Mouse (Mus musculus): Measurements from ENCODE around the gene Trhde.

Gene Trhde

GRCm38 (mm10) chr10:114802161-114802651, at the start of gene Trhde:
Trhde (minus strand) TSS chr10:114802307.
- peak; percentile 32 for DNase-seq (ENCODE audit: low spot score)

DNA sequence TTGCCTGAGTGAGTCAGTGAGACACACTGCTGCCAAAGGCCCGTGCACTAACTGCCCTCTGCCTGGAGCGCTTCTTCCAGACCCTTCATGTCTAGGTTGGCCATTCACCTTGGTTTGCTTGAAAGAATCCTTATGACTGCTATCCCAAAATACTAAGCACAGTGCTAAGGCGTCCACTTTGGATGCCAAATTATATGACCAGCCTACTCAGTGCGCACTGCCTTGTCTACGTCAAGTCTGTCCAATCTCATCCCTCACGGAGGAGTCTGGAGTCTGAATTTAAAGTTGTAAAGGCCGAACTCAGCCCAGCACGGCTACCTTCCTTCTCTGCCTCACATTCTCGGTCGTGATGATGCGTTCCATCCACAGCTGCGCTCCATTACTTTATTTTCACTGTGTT, 39.9 kb upstream of the Trhde start:
- no peak for DNase-seq (ENCODE audit: low spot score)

DNA sequence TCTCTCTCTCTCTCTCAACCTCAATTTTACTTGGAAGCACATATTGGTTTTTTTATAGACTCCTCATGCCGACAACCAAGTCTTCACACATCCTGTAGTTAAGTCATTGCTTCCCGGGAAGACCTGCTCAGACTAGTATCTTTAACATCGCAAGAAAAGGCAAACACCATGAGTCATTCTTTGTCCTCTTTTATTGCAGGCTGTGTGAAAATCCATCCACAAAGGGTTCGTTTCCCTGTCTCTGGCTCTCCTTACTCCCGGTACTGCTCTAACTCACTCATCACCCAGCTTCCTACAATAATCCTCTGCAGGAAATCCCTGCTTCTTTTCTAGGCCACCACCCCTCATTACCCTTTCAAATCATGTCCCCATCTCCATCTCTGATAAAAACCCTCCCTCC, 39.3 kb upstream of the Trhde start:
- DNase-seq (ENCODE audit: low spot score): no peak

DNA sequence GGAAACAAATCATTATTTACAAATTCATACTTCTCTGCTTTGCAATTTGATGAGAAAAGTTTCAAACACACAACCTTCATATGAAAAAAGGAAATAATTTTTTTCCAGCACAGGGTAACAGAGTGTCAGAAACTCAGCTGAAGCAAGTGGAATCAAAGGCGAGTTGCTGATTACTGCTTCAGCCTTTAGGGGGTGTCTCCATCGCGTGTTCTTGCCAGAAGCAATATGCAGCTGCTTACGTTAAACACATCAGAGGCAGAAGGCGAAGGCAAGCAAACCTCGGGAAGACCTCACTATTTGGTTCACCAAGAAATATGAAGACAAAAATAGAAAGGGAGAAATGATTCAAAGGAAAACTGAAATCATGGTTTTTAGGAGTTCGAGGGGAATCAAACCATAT, 29.2 kb upstream of the Trhde start:
- DNase-seq (ENCODE audit: low spot score): no peak

GRCm38 (mm10) chr10:114808799-114809198, 6.7 kb upstream of the Trhde start:
- DNase-seq (ENCODE audit: low spot score): no peak

DNA sequence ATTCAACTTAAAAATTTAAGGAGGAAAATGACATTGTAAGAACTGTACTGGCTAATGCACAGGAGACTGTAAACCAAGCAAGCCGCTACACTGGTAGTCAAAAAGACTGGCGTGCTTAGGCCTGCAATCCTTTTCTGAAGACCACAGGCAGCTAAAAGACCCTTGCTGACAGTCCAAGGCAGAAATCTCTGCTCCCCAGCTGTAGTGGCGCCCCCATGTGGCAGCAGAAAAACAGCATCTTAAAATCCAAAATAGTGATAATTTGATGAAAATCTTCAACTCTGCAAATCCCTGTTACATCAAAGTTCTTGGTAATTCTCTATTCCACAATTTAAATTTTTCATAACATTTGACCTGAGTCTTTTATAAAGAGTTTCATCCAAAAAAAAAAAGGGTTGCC, 3.8 kb upstream of the Trhde start:
- peak; percentile 51 for DNase-seq (ENCODE audit: low spot score)

DNA sequence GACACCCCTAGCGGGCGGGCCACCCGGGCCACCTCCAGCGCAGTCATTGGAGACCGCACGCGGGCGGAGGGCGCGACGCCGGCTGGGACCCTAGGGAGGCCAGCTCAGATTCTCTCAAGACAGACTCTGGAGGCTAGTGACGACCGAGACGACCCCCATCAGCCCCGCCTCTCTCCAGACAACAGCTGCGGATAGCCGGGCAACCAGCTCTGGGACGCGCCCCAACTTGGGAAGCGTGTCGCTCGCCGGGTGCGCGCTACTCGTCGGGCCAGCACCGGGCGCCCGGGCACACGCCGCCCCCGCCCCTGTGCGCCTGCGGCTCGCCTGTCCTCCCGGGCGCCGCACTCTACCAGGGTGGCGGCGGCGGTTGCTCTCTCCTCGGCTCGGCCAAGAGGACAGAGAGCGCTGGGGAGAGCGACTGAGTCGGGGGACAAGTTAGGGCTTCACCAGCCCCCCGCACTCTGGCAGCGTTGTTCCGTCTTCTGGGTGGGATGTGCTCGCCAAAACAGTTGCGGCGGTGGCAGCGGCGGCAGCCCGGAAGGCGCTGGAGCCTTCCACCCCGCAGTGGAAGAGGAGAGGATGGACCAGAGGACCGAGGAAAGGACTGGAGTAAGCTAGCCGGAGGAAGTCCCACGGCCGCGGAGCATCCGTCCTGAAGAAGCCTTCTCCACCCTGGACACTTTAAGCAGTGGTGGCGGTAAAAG, 498 bp downstream of the Trhde start:
- peak; percentile 64 for DNase-seq (ENCODE audit: low spot score)

DNA sequence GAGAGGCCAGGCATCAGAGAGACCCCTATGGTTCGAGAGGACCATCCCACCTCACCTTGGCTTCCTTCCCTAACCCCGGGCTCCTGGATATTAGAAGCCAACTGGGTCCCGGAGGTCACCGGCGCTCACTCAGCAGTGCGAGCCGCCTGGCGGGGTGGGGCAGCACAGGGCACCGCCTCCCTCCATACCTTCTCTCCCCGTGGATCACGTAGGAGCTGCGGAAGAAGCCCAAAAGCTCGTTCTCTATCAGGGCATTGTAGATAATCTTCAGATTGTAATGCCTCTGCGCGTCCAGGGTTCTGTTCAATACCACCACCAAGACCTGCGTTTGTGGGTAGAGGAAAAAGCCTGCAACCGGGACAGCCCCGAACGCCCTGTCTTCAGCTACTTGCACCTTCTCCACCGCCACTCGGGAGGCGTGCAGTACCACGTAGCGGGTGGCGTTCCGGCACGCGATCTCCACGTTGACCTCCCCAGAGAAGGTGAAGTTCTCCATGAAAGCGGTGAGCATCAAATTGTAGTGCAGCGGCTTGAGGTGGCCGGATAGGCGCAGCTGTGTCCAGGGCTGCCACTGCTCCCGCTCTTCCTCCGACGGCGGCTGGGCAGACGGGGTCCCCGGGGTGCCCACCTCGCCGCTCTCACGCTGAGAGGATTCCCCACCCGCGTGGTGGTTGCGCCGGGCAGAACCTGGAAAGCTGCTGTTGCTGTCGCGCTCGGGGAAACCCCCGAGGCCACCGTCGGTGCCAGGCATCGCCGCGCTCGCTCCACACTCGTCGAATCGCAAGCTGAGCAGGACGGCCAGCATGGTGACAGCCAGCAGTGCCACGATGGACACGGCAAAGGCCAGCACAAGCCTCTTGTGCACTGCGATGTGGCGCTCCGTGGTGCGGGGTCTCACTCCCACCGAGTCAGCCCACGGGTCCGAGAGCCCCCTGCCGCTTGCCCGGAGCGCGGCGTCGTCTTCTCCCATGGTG, 1.5 kb downstream of the Trhde start:
- peak; percentile 26 for DNase-seq (ENCODE audit: low spot score)

- DNase-seq (ENCODE audit: low spot score): no peak
Measured at GRCm38 (mm10) chr10:114799481-114799880, 2.6 kb downstream of the Trhde start.

DNA sequence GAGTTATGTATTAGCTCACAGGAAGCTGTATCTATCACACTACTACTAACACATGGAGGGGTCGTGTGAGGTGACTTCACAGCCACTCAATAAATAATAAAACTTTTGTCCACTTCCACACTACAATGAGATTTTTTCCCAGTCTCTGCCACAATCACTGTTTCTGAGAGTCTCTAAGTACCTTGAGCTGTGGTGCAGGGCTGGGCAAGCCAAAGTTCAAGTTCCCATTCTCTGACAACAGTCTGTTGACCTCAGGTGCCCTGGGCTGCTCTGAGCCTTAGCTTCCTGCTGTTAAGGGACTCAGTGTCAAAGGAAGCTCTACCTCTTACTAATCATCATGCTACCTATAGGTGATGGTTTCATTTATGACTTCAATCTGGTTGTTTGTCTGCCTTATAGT, 3.3 kb downstream of the Trhde start:
- no peak for DNase-seq (ENCODE audit: low spot score)

DNA sequence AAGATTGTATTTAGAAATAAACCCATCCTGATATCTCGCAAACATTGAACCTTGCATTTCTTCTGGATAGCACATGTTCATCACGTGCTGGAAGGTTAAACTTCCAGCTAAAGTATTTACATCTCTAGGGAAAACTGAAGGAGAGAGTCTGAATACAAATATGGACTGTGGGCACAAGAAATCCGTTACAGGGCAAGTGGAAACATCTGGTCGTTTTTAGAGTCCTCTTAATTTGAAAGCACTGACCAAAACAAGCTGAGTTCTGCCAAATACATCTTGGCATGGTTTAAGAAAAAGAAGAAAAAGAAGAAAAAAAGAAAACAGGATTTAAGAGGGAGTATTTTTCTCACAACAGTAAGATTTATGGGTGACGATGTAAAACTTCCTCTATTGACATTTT, 3.9 kb downstream of the Trhde start:
- DNase-seq (ENCODE audit: low spot score): no peak

GRCm38 (mm10) chr10:114797664-114798063, 4.4 kb downstream of the Trhde start:
- no peak for DNase-seq (ENCODE audit: low spot score)

- DNase-seq (ENCODE audit: low spot score): no peak
Measured at GRCm38 (mm10) chr10:114796872-114797271, 5.2 kb downstream of the Trhde start.

DNA sequence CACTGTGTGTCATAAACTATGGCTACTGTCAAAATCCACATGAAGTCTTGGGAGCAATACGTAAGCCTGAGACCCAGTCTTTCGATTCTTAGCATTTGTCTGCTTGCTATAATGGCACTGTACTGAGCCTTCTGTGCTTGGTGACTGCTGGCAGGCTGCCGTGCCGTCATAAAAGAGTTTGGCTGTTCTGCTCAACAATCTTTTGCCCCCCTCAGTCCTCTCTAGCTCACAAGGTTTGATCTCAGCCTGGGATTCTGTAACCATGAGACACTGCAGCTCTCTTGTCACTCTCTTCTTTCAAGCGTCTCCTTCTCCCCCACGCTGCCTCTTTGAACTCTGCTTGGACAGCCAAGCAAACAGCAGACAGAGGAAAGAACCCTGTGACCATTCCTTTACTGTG, 7.9 kb downstream of the Trhde start:
- DNase-seq (ENCODE audit: low spot score): no peak

GRCm38 (mm10) chr10:114765914-114766313, 36.2 kb downstream of the Trhde start:
- no peak for DNase-seq (ENCODE audit: low spot score)

DNA sequence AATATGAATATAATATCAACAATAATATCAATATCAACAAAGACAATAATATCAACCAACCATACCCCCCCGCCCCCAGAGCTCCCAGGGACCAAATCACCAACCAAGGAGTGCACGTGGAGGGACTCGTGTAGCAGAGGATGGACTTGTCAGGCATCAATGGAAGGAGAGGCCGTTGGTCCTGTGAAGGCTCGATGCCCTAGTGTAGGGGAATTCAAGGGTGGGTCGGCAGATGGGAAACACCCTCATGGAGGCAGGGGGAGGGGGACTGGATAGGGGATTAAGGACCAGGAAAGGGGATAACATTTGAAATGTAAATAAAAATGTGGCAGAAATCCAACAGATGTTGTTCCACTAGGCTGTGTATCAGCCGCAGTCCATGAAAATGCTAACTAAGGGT, 40.0 kb downstream of the Trhde start:
- DNase-seq (ENCODE audit: low spot score): no peak

GRCm38 (mm10) chr10:114759240-114759639, 42.9 kb downstream of the Trhde start:
- no peak for DNase-seq (ENCODE audit: low spot score)

- no peak for DNase-seq (ENCODE audit: low spot score)
Measured at GRCm38 (mm10) chr10:114758614-114759013, 43.5 kb downstream of the Trhde start.

DNA sequence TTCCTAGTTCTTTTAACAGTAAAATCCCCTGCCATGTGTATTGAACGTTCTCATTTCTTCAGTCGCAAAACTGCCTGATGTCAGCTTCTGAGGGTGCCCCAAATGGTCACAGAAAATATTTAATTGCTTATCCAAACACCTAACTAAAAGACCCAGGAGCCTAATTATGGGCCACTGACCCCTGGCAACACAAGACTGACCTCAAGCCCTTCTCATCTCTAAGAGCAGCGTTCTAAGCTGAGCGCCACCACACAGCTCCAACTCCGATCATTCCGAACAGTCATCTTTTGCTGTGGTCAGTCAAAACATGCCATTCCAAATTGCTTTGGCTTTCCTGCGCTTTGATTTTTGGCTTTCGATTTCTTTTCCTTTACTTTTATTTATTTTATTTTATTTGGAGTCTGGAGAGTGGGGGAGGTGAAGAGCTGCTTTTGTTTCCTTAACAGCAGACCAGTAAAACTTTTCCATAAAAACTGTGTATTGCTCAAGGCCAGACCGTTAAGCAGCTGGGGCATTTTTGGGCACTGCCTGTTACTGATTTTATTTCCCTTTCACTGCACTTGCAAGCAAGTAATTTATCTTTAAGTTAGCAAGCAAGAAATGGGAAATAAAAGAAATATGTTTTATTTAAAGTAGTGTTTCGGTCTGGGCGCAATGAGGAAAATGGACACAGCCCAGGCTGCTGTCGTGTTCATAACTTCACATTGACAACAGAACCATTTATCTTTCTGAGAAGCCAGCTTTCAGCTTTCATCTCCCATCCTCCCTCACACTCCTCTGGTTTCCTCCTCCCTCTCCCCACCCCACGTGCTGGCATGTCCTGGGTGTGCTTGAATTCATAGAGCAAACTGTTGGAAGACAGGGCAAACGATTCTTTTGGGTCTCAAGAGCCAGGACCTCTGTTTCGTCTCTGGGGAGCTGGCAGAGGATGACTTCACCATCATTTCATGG, 59.1 kb downstream of the Trhde start:
- DNase-seq (ENCODE audit: low spot score): no peak

DNA sequence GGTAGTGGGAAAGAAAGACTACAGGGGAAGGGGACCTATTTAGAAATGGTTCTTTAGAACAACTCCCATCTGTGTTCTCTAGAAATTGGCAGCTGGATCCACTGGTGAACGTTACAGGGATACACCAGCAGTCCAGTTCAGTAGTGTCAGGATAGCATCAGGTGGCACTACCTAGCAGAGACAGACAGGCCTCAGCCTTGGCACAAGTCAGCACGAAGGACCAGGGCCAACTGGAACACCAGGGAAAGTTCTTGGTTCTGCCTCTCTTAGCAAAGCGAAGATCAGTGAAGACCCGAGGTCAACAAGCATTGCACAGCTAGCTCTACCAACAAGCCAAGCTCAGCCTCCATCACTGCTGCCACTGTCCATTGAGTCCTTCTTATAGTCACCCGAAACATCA, 62.2 kb downstream of the Trhde start:
- no peak for DNase-seq (ENCODE audit: low spot score)

DNA sequence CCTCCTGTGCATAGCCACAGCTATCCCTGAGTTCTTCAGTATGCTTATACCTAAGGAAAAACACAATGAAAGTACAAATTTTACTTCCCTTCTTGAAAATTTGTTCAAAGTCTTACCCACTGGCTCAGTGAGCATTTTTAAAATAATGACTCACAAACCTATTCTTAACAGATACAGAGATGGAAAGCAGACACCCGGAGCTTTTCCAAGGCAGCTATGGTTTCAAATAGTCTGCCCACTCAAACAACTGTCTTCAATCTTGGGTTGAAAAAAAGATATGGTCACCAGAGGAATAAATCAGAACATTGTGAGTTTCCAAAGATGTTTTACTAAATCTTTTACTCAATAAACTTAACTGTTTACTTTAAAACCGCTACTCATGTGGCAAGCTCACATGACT, 64.5 kb downstream of the Trhde start:
- no peak for DNase-seq (ENCODE audit: low spot score)

DNA sequence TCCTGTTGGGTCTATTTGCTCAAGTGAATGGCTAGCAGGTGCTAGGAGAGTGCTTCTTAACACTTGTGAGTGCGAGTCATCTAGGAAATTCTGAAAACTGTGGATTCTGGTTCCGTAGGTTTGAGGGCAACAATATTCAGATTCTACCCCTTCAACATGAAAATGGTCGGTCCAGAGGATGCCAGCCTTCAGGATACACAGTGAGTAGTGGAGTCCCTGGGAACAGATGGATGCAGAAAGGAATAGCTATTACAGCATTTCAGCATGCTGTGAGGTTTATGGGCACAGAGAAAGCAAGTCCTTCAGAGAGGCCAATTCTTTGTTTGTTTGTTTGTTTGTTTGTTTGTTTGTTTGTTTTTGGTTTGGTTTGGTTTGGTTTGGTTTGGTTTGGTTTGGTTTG, 65.7 kb downstream of the Trhde start:
- DNase-seq (ENCODE audit: low spot score): no peak

All from embryo, embryonic 10 days (tissue).